Mouse (Mus musculus): ENCODE results near the gene Ndufaf5. TPM values are rescaled to one million over a fixed set of nuclear protein-coding genes. Genes with fewer than 3 reads are reported as not detected.
A peak's percentile ranks its signal among the peaks of the same experiment; 100 is the strongest.
"Not testable (repeated sequence)": the region's sequence is repeated elsewhere in the genome, so short reads cannot be mapped to it uniquely, and the experiment has no call there.

The Ndufaf5 gene
- polyA plus RNA-seq (2012; rRNA removed) = 26.8 and 28.8 TPM in 2 replicates

- TF ChIP-seq POLR2A (IDR thresholded peaks at IDR 0.05; ENCODE audit: borderline replicate concordance, extremely low read depth, insufficient read depth, insufficient read length, poor library complexity, severe bottlenecking) (peak; percentile 49; the same call in 1 of the 2 replicates), CTCF (IDR thresholded peaks at IDR 0.05; ENCODE audit: borderline replicate concordance, extremely low read depth, insufficient read depth, insufficient read length) (no peak)
- peak; percentile 99 for DNase-seq (ENCODE audit: low read depth)
These were observed at the start of gene Ndufaf5, which contains the start of gene Esf1 for GRCm38 (mm10) chr2:140170127-140170802. Ndufaf5 (plus strand) TSS chr2:140170649. Esf1 (minus strand) TSS chr2:140170564.

GRCm38 (mm10) chr2:140125516-140125915, 44.9 kb upstream of the Ndufaf5 start:
- no peak for TF ChIP-seq CTCF (IDR thresholded peaks at IDR 0.05; ENCODE audit: borderline replicate concordance, extremely low read depth, insufficient read depth, insufficient read length)
- TF ChIP-seq POLR2A (IDR thresholded peaks at IDR 0.05; ENCODE audit: borderline replicate concordance, extremely low read depth, insufficient read depth, insufficient read length, poor library complexity, severe bottlenecking) = no peak

GRCm38 (mm10) chr2:140151743-140152142, 18.7 kb upstream of the Ndufaf5 start, which contains the start of gene Gm17374:
Gm17374 (plus strand) TSS chr2:140152043.
- not testable (repeated sequence) for DNase-seq (ENCODE audit: low read depth)

More at GRCm38 (mm10) chr2:140125516-140125915, 44.9 kb upstream of the Ndufaf5 start:
- no peak for DNase-seq (ENCODE audit: low read depth)

GRCm38 (mm10) chr2:140159186-140159730, 11.2 kb upstream of the Ndufaf5 start:
- TF ChIP-seq POLR2A (IDR thresholded peaks at IDR 0.05; ENCODE audit: borderline replicate concordance, extremely low read depth, insufficient read depth, insufficient read length, poor library complexity, severe bottlenecking) (no peak), CTCF (IDR thresholded peaks at IDR 0.05; ENCODE audit: borderline replicate concordance, extremely low read depth, insufficient read depth, insufficient read length) (no peak)
- peak; percentile 60 for DNase-seq (ENCODE audit: low read depth)

- no peak for TF ChIP-seq CTCF (IDR thresholded peaks at IDR 0.05; ENCODE audit: borderline replicate concordance, extremely low read depth, insufficient read depth, insufficient read length)
- no peak for TF ChIP-seq POLR2A (IDR thresholded peaks at IDR 0.05; ENCODE audit: borderline replicate concordance, extremely low read depth, insufficient read depth, insufficient read length, poor library complexity, severe bottlenecking)
- no peak for DNase-seq (ENCODE audit: low read depth)
These were observed 7.0 kb upstream of the Ndufaf5 start for GRCm38 (mm10) chr2:140163351-140163854.

DNA sequence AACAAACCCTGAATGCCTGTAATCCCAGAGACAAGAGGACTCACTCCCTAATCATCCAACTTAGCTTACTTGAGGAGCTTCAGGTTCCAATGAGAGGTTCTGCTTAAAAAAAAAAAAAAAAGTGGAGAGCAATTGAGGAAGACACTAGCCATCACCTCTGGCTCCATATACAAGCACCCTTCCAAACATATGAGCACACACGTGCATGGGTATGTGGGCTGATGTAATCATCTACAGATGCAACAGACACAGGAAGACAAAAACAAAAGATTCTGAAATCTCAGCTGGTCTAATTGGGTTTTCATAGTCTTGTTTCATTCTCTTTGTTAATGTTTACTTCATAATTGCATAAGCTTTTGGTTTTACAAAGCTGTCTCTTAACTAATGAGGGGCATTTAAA, 1.4 kb upstream of the Ndufaf5 start:
- TF ChIP-seq POLR2A (IDR thresholded peaks at IDR 0.05; ENCODE audit: borderline replicate concordance, extremely low read depth, insufficient read depth, insufficient read length, poor library complexity, severe bottlenecking) (no peak), CTCF (IDR thresholded peaks at IDR 0.05; ENCODE audit: borderline replicate concordance, extremely low read depth, insufficient read depth, insufficient read length) (no peak)
- DNase-seq (ENCODE audit: low read depth) = no peak

- no peak for TF ChIP-seq CTCF (IDR thresholded peaks at IDR 0.05; ENCODE audit: borderline replicate concordance, extremely low read depth, insufficient read depth, insufficient read length)
- no peak for TF ChIP-seq POLR2A (IDR thresholded peaks at IDR 0.05; ENCODE audit: borderline replicate concordance, extremely low read depth, insufficient read depth, insufficient read length, poor library complexity, severe bottlenecking)
- DNase-seq (ENCODE audit: low read depth) = no peak
These were observed 529 bp downstream of the Ndufaf5 start for GRCm38 (mm10) chr2:140170803-140171553.

- peak; percentile 2; the same call in 1 of the 2 replicates for TF ChIP-seq CTCF (IDR thresholded peaks at IDR 0.05; ENCODE audit: borderline replicate concordance, extremely low read depth, insufficient read depth, insufficient read length)
- DNase-seq (ENCODE audit: low read depth) = peak; percentile 2
These were observed 15.3 kb downstream of the Ndufaf5 start for GRCm38 (mm10) chr2:140185685-140186210.

DNA sequence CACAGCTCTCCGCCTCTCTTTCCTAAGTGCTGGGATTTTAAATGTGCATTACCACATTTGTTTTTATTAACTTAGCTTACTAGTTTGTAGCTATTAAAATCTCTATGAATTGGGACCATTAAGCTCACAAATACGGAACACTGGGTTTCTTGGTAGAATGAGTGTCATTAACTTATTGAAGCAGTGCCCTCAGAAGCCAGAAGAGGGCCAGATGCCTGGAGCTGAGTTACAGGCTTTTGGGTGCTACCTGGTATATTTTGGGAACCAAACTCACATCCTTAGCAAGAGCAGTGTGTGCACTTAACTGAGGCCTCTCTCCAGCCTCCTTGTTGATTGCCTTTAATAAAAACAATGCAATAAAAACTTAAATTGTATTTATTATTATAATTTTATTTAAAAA, 30.3 kb downstream of the Ndufaf5 start:
- DNase-seq (ENCODE audit: low read depth) = peak; percentile 25
- TF ChIP-seq CTCF (IDR thresholded peaks at IDR 0.05; ENCODE audit: borderline replicate concordance, extremely low read depth, insufficient read depth, insufficient read length) (peak; percentile 41; the same call in 1 of the 2 replicates), POLR2A (IDR thresholded peaks at IDR 0.05; ENCODE audit: borderline replicate concordance, extremely low read depth, insufficient read depth, insufficient read length, poor library complexity, severe bottlenecking) (no peak)

- TF ChIP-seq CTCF (IDR thresholded peaks at IDR 0.05; ENCODE audit: borderline replicate concordance, extremely low read depth, insufficient read depth, insufficient read length) = no peak
- no peak for TF ChIP-seq POLR2A (IDR thresholded peaks at IDR 0.05; ENCODE audit: borderline replicate concordance, extremely low read depth, insufficient read depth, insufficient read length, poor library complexity, severe bottlenecking)
- no peak for DNase-seq (ENCODE audit: low read depth)
These were observed 32.1 kb downstream of the Ndufaf5 start for GRCm38 (mm10) chr2:140202573-140202972.

GRCm38 (mm10) chr2:140203756-140204155, 33.3 kb downstream of the Ndufaf5 start:
- no peak for TF ChIP-seq POLR2A (IDR thresholded peaks at IDR 0.05; ENCODE audit: borderline replicate concordance, extremely low read depth, insufficient read depth, insufficient read length, poor library complexity, severe bottlenecking)
- DNase-seq (ENCODE audit: low read depth) = no peak
